Mouse (Mus musculus): Measurements from ENCODE around the gene Arhgap28. TPM values are rescaled to one million over a fixed set of nuclear protein-coding genes. Genes with fewer than 3 reads are reported as not detected.

Arhgap28 gene
- polyA plus RNA-seq, 1 experiment from 2014 or later = 81.3 TPM

DNA sequence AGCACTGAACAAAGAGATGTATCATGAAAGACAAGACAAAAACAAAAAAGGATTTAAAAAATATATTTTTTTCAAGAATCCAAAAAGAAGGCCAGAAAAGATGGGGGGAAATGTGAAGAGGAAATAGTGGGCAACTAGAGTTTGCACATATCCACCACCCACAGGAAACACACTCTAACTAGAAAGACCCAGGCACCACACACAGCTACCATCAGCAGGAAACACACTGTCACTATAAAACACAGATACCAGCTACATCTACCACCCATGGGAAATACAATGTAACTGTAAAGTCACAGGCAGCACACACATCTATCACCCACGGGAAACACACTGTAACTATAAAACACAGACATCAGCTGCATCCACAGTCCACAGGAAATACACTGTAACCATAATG lies 46.3 kb downstream of the Arhgap28 start:
- 92% methylated on average over 1 of the region's 1 CpGs for WGBS
- H3K9me3 ChIP-seq = no peaks in the 10 kb centered on the region
- no peak overlapping the region for H3K9ac ChIP-seq
- H3K36me3 ChIP-seq = no peaks in the 10 kb centered on the region
- ATAC-seq (ENCODE audit: insufficient number of reproducible peaks, insufficient read depth, low FRiP score, low TSS enrichment) = no peak
- H3K4me3 ChIP-seq = no peak overlapping the region
- H3K27me3 ChIP-seq = no peaks in the 10 kb centered on the region
- H3K4me2 ChIP-seq (replicated peaks) = no peak overlapping the region
- peaks cover 45% of the 10 kb centered on the region for H3K4me1 ChIP-seq
- H3K27ac ChIP-seq = no peak overlapping the region

- H3K9ac ChIP-seq = no peak overlapping the region
- H3K4me3 ChIP-seq = no peak overlapping the region
- ATAC-seq (ENCODE audit: insufficient number of reproducible peaks, insufficient read depth, low FRiP score, low TSS enrichment) = no peak
- peaks cover 60% of the 10 kb centered on the region for H3K4me1 ChIP-seq
- H3K9me3 ChIP-seq = no peaks in the 10 kb centered on the region
- WGBS = 14% methylated on average over 10 of the region's 10 CpGs
- H3K4me2 ChIP-seq (replicated peaks) = 0 out of 2 replicates have a peak overlapping the region, but pooled peaks have one; percentile 18
- H3K27me3 ChIP-seq = no peaks in the 10 kb centered on the region
- peak overlapping the region; percentile 12; the same call in 1 of the 2 replicates for H3K27ac ChIP-seq
- H3K36me3 ChIP-seq = no peaks in the 10 kb centered on the region
These were observed 47.8 kb downstream of the Arhgap28 start for GRCm38 (mm10) chr17:67955876-67956690.

- H3K27ac ChIP-seq = no peak overlapping the region
- no peak for ATAC-seq (ENCODE audit: insufficient number of reproducible peaks, insufficient read depth, low FRiP score, low TSS enrichment)
- H3K4me1 ChIP-seq = peaks cover 60% of the 10 kb centered on the region
- H3K36me3 ChIP-seq = no peaks in the 10 kb centered on the region
- H3K9me3 ChIP-seq = no peaks in the 10 kb centered on the region
- H3K4me2 ChIP-seq (replicated peaks) = 0 out of 2 replicates have a peak overlapping the region, but pooled peaks have one; percentile 13
- H3K4me3 ChIP-seq = no peak overlapping the region
- no peak overlapping the region for H3K9ac ChIP-seq
- no peaks in the 10 kb centered on the region for H3K27me3 ChIP-seq
- WGBS = 64% methylated on average over 5 of the region's 5 CpGs
These were observed 49.0 kb downstream of the Arhgap28 start for GRCm38 (mm10) chr17:67954961-67955360.

DNA sequence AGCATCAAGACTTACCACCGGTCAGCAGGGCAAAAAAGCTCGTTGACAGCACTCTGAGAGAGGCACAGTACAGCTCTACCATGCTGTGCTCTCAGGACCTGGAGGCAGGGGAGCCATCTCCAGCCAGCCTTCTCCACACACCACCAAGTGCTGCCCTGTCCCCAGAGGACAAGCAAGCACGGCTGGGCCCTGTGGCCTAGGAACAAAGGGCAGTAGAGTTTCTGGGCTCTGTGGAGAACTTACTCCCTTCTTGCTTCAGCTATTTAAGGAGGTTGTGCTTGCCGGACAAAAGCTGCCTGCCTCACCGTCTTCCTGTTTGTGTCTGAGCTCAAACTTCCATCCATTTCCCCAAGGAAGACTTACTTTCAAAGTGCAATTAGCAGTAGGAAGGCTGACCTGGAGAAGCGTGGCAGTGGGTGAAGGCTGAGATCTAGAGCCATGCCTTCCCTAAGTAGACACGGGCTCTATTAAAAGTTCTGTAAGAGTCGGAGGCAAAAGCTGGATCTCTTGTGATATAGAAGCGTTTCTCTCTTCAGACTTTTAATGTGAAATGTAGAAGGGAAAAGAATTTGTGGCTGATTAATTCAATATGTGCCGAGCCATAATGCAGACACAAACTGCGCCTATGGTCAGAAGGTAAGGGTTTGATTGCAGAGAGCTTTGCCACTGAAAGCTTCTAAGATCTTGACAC lies 53.3 kb downstream of the Arhgap28 start:
- Histone ChIP-seq H3K9ac (peak overlapping the region; percentile 74), H3K4me2 (replicated peaks) (peak overlapping the region; percentile 61), H3K4me1 (peaks cover 71% of the 10 kb centered on the region), H3K4me3 (peak overlapping the region; percentile 52), H3K36me3 (no peaks in the 10 kb centered on the region), H3K27ac (peak overlapping the region; percentile 99), H3K9me3 (no peaks in the 10 kb centered on the region), H3K27me3 (no peaks in the 10 kb centered on the region)
- 15% methylated on average over 11 of the region's 11 CpGs for WGBS
- ATAC-seq (ENCODE audit: insufficient number of reproducible peaks, insufficient read depth, low FRiP score, low TSS enrichment) = peak; percentile 66

- ATAC-seq (ENCODE audit: insufficient number of reproducible peaks, insufficient read depth, low FRiP score, low TSS enrichment) = no peak
- 43% methylated on average over 5 of the region's 5 CpGs for WGBS
- Histone ChIP-seq H3K4me1 (peaks cover 58% of the 10 kb centered on the region), H3K9me3 (no peaks in the 10 kb centered on the region), H3K9ac (no peak overlapping the region), H3K27me3 (no peaks in the 10 kb centered on the region), H3K36me3 (no peaks in the 10 kb centered on the region), H3K27ac (no peak overlapping the region), H3K4me2 (replicated peaks) (peak overlapping the region; percentile 61), H3K4me3 (peak overlapping the region; percentile 52)
These were observed 55.3 kb downstream of the Arhgap28 start for GRCm38 (mm10) chr17:67948601-67949000.

DNA sequence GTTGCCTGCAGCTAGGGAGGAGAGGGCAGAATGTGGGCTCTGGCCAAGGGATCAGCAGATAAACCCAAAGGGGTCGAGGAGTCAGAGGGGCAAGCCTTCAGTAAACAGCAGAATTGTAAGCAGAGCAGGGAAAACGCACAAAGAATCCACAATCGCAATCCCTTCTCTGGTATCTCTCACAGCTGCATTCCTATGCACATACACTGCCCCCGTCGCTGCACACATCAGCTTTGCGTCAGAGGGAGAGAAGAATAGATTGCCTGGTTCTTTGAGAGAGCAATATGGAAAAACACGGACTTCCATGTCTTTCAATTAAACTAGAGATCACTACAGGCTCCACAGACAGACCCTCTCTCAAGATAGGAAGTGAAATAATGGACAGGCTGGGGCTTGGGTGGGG lies 58.5 kb downstream of the Arhgap28 start:
- Histone ChIP-seq H3K27me3 (no peaks in the 10 kb centered on the region), H3K4me2 (replicated peaks) (no peak overlapping the region), H3K9me3 (no peaks in the 10 kb centered on the region), H3K27ac (peak overlapping the region; percentile 32; the same call in 1 of the 2 replicates), H3K9ac (no peak overlapping the region), H3K36me3 (no peaks in the 10 kb centered on the region), H3K4me3 (no peak overlapping the region), H3K4me1 (peaks cover 33% of the 10 kb centered on the region)
- ATAC-seq (ENCODE audit: insufficient number of reproducible peaks, insufficient read depth, low FRiP score, low TSS enrichment) = no peak
- 60% methylated on average over 7 of the region's 7 CpGs for WGBS

DNA sequence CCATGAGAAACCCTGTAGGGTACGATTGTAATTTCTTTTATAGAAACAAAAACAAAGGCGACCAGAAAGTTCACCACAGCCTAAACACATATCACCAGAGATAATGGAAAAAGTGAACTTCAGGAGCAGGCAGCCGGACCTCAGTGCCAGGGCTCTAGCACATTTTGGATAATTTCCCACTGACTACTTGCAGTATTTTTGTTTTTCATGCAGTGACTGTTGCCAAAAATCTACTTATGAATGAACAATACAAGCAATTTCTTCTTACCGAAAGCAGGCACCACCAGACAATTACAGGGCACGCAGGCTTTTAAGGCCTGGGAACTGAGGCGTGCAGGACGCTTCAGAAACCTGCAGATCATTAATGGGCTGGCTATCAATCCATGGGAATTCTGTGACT lies 59.7 kb downstream of the Arhgap28 start:
- WGBS = 85% methylated on average over 7 of the region's 7 CpGs

DNA sequence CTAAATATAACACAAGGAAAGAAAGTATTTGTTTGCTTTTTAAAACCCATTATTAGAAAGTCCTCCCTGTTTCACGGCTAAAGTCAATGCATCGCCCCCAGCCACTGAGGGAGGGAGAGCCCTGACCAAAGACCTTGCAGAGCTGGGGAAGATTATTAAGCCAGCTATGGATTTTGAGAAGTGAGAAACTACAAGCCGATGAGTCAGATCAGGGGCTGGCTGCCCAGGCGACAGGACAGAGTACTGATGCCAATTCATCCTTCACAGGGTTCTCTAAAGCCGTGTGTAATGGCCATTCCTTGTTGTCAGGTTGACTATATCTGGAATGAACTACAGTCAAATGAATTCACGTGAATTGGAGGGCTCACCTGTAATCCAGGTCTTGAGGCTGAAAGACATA lies 62.9 kb downstream of the Arhgap28 start:
- H3K36me3 ChIP-seq = no peaks in the 10 kb centered on the region
- H3K9me3 ChIP-seq = no peaks in the 10 kb centered on the region
- H3K27ac ChIP-seq = no peak overlapping the region
- H3K4me3 ChIP-seq = no peak overlapping the region
- no peak overlapping the region for H3K9ac ChIP-seq
- ATAC-seq (ENCODE audit: insufficient number of reproducible peaks, insufficient read depth, low FRiP score, low TSS enrichment) = no peak
- H3K4me1 ChIP-seq = peaks cover 21% of the 10 kb centered on the region
- no peaks in the 10 kb centered on the region for H3K27me3 ChIP-seq
- 90% methylated on average over 6 of the region's 6 CpGs for WGBS
- no peak overlapping the region for H3K4me2 ChIP-seq (replicated peaks)

More for the DNA sequence above, 59.7 kb downstream of the Arhgap28 start:
- no peak for ATAC-seq (ENCODE audit: insufficient number of reproducible peaks, insufficient read depth, low FRiP score, low TSS enrichment)
- H3K36me3 ChIP-seq = no peaks in the 10 kb centered on the region
- no peaks in the 10 kb centered on the region for H3K27me3 ChIP-seq
- no peak overlapping the region for H3K27ac ChIP-seq
- H3K9ac ChIP-seq = no peak overlapping the region
- no peak overlapping the region for H3K4me3 ChIP-seq
- no peaks in the 10 kb centered on the region for H3K9me3 ChIP-seq
- H3K4me1 ChIP-seq = peaks cover 40% of the 10 kb centered on the region
- H3K4me2 ChIP-seq (replicated peaks) = no peak overlapping the region

DNA sequence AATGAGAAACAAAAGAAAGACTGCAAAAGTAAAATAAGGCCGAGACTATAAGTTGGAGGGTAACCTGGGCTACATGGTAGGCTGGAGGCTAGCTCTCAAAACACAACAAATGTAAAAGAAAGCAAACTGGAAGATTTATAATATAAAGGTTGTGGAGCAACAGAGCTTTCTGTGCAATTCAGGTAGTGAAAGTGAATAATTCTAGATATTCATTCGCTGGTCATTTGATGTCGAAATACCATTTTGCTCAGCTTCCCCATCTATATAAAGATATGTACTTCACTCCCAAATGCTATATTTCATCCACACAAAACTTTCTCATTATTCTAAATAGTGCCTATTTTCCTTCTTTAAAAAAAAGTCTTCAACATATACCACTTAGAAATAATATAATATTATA lies 66.9 kb downstream of the Arhgap28 start:
- no peaks in the 10 kb centered on the region for H3K9me3 ChIP-seq
- no peaks in the 10 kb centered on the region for H3K27me3 ChIP-seq
- 91% methylated on average over 3 of the region's 3 CpGs for WGBS
- peaks cover 12% of the 10 kb centered on the region for H3K4me1 ChIP-seq
- H3K9ac ChIP-seq = no peak overlapping the region
- H3K4me2 ChIP-seq (replicated peaks) = no peak overlapping the region
- H3K36me3 ChIP-seq = peaks cover 12% of the 10 kb centered on the region
- no peak overlapping the region for H3K27ac ChIP-seq
- no peak overlapping the region for H3K4me3 ChIP-seq
- no peak for ATAC-seq (ENCODE audit: insufficient number of reproducible peaks, insufficient read depth, low FRiP score, low TSS enrichment)

DNA sequence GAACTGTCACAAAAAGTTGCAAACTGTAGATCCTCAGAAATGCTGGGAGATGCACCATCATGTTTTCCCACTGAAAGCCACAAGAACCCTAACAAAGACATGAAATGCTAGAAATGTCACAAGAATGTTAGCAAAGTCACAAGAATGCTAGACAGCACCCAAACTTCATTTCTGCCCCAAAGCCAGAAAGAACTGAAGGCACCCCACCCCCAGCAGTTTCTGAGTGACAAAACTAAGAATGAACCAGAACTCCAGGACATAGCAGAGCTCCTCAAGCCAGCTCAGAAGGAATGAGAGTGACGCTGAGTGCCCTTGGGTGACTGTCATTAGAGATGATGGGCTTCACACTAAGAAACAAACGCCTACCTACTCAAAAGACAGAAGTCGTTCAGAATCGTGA lies 68.4 kb downstream of the Arhgap28 start:
- 83% methylated on average over 4 of the region's 4 CpGs for WGBS

DNA sequence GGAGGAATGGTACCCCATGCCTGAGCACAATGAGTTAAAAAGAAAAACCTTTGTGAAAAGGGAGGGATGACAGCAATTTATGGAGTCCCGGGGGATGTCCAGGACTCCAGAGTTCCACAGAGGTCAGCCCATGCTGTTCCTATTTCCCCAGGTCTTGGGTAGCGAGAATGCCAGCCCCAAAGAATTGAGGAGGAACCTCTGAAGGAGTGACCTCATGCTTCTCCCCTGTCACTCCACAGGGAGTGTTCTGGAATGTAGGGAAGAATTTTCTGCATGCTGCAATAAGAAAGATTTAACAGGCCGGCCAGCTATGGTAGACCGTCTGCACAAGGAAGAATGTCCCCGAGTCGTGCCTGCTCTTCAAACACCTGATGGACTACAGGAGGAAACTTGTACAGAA lies 72.5 kb downstream of the Arhgap28 start:
- H3K9ac ChIP-seq = no peak overlapping the region
- no peaks in the 10 kb centered on the region for H3K27me3 ChIP-seq
- 0 out of 2 replicates have a peak overlapping the region, but pooled peaks have one; percentile 7 for H3K27ac ChIP-seq
- 59% methylated on average over 6 of the region's 6 CpGs for WGBS
- no peak for ATAC-seq (ENCODE audit: insufficient number of reproducible peaks, insufficient read depth, low FRiP score, low TSS enrichment)
- no peak overlapping the region for H3K4me3 ChIP-seq
- H3K9me3 ChIP-seq = no peaks in the 10 kb centered on the region
- peaks cover 3% of the 10 kb centered on the region; the same call in 1 of the 2 replicates for H3K4me1 ChIP-seq
- peaks cover 25% of the 10 kb centered on the region for H3K36me3 ChIP-seq
- no peak overlapping the region for H3K4me2 ChIP-seq (replicated peaks)

More for the DNA sequence above, 68.4 kb downstream of the Arhgap28 start:
- ATAC-seq (ENCODE audit: insufficient number of reproducible peaks, insufficient read depth, low FRiP score, low TSS enrichment) = no peak
- Histone ChIP-seq H3K4me3 (no peak overlapping the region), H3K27ac (no peak overlapping the region), H3K4me2 (replicated peaks) (no peak overlapping the region), H3K4me1 (peaks cover 12% of the 10 kb centered on the region), H3K9ac (no peak overlapping the region), H3K27me3 (no peaks in the 10 kb centered on the region), H3K36me3 (peaks cover 25% of the 10 kb centered on the region), H3K9me3 (no peaks in the 10 kb centered on the region)

GRCm38 (mm10) chr17:67930957-67931356 lies 73.0 kb downstream of the Arhgap28 start:
- Histone ChIP-seq H3K4me2 (replicated peaks) (no peak overlapping the region), H3K9ac (no peak overlapping the region), H3K27me3 (no peaks in the 10 kb centered on the region), H3K9me3 (no peaks in the 10 kb centered on the region), H3K36me3 (peaks cover 25% of the 10 kb centered on the region), H3K4me1 (peaks cover 3% of the 10 kb centered on the region; the same call in 1 of the 2 replicates), H3K4me3 (no peak overlapping the region), H3K27ac (no peak overlapping the region)
- WGBS = 79% methylated on average over 3 of the region's 3 CpGs
- ATAC-seq (ENCODE audit: insufficient number of reproducible peaks, insufficient read depth, low FRiP score, low TSS enrichment) = no peak

Measured in embryonic facial prominence, embryonic 12.5 days (tissue).